Mouse (Mus musculus) lung, embryonic 15.5 days (tissue): ENCODE measurements around the gene Urad. TPM values are rescaled to one million over a fixed set of nuclear protein-coding genes. Genes with fewer than 3 reads are reported as not detected.

ENCODE experiments used
- ATAC-seq: fragments of 200-750 bp; cut with Nextera tagmentation; 2 replicates; pipeline ENCODE4 v1.8.0; 2017; ENCODE audit warnings: moderate number of reproducible peaks, borderline replicate concordance; ENCODE audit not compliant: low FRiP score, low TSS enrichment; ENCODE audit errors: extremely low read depth
- H3K27ac ChIP-seq: fragments of 300-500 bp; sonication (generic); 2 replicates; pipeline ENCODE4 v1.5.1; 2015; ENCODE audit warnings: moderate library complexity, mild to moderate bottlenecking, inconsistent platforms
- H3K27me3 ChIP-seq: fragments of 300-500 bp; sonication (generic); 2 replicates; pipeline ENCODE4 v1.6.1; 2015; ENCODE audit warnings: inconsistent platforms
- H3K36me3 ChIP-seq: fragments of 300-500 bp; sonication (generic); 2 replicates; pipeline ENCODE4 v1.6.1; 2015; ENCODE audit warnings: inconsistent platforms
- H3K4me1 ChIP-seq: fragments of 300-500 bp; sonication (generic); 2 replicates; pipeline ENCODE4 v1.6.1; 2015; ENCODE audit warnings: inconsistent platforms
- H3K4me2 ChIP-seq: fragments of 300-500 bp; sonication (generic); 2 replicates; pipeline ENCODE4 v1.6.1; 2015; ENCODE audit warnings: inconsistent platforms, mild to moderate bottlenecking, moderate library complexity
- H3K4me3 ChIP-seq: fragments of 300-500 bp; sonication (generic); 2 replicates; pipeline ENCODE4 v1.5.1; 2015; ENCODE audit warnings: mild to moderate bottlenecking, inconsistent platforms
- H3K9ac ChIP-seq: fragments of 300-500 bp; sonication (generic); 2 replicates; pipeline ENCODE4 v1.6.1; 2015; ENCODE audit warnings: inconsistent platforms
- H3K9me3 ChIP-seq: fragments of 300-500 bp; sonication (generic); 2 replicates; pipeline ENCODE4 v1.6.1; 2016; ENCODE audit warnings: inconsistent platforms
- WGBS: fragments of 180-500 bp; shearing (Covaris S2); methylation state at CpG from one replicate; pipeline ENCODE4 v1.1.7; 2015; 5-methylcytosine and 5-hydroxymethylcytosine counted together
- microRNA-seq: library from miRNA; unstranded; fragments of <30 nt; microRNA quantifications from one replicate; pipeline ENCODE4, GENCODE M21; 2016
- polyA plus RNA-seq: library from polyadenylated mRNA; unstranded; fragments of >200 nt; fragmentation: Nextera tagmentation; extraction: Ambion mirVana; gene quantifications from 2 replicates; pipeline ENCODE4 v1.2.1, GENCODE M21; 2015

The Urad gene
- polyA plus RNA-seq, 1 experiment from 2014 or later, result not detected

- Histone ChIP-seq H3K9me3 (no peaks in the 10 kb centered on the region; the same call in 1 of the 2 replicates), H3K4me2 (no peak overlapping the region), H3K27me3 (peaks cover 99% of the 10 kb centered on the region), H3K27ac (no peak overlapping the region), H3K4me1 (0 out of 2 replicates have a peak, but pooled peaks cover 9% of the 10 kb centered on the region), H3K9ac (no peak overlapping the region), H3K4me3 (no peak overlapping the region), H3K36me3 (no peaks in the 10 kb centered on the region)
- ATAC-seq, result no peak
- 7% methylated on average over 12 of the region's 12 CpGs for WGBS
These were observed 50.0 kb downstream of the Urad start for GRCm38 (mm10) chr5:147272046-147272807.

- no peak overlapping the region for H3K9ac ChIP-seq
- H3K4me2 ChIP-seq, result no peak overlapping the region
- H3K9me3 ChIP-seq, result no peaks in the 10 kb centered on the region; the same call in 1 of the 2 replicates
- ATAC-seq, result no peak
- peaks cover 99% of the 10 kb centered on the region for H3K27me3 ChIP-seq
- H3K27ac ChIP-seq, result no peak overlapping the region
- no peak overlapping the region for H3K4me3 ChIP-seq
- 0 out of 2 replicates have a peak, but pooled peaks cover 9% of the 10 kb centered on the region for H3K4me1 ChIP-seq
- no peaks in the 10 kb centered on the region for H3K36me3 ChIP-seq
- 2% methylated on average over 29 of the region's 29 CpGs for WGBS
These were observed 51.3 kb downstream of the Urad start for GRCm38 (mm10) chr5:147270673-147271655.

GRCm38 (mm10) chr5:147269926-147270672, 52.1 kb downstream of the Urad start, which contains the start of gene Pdx1:
TSS of gene Pdx1 (plus strand) at chr5:147269959.
- under 1% methylated on average over 38 of the region's 44 CpGs for WGBS
- peaks cover 99% of the 10 kb centered on the region for H3K27me3 ChIP-seq
- no peaks in the 10 kb centered on the region; the same call in 1 of the 2 replicates for H3K9me3 ChIP-seq
- peak within 1 kb of the TSS; percentile 17 for H3K4me3 ChIP-seq
- H3K9ac ChIP-seq, result no peak within 1 kb of the TSS
- H3K4me2 ChIP-seq, result peak within 1 kb of the TSS; percentile 33
- 0 out of 2 replicates have a peak, but pooled peaks have one; percentile 64 for ATAC-seq
- 0 out of 2 replicates have a peak, but pooled peaks cover 9% of the 10 kb centered on the region for H3K4me1 ChIP-seq
- H3K36me3 ChIP-seq, result no peaks in the 10 kb centered on the region
- no peak within 1 kb of the TSS for H3K27ac ChIP-seq

- Histone ChIP-seq H3K27ac (no peak overlapping the region), H3K4me3 (no peak overlapping the region), H3K9me3 (no peaks in the 10 kb centered on the region; the same call in 1 of the 2 replicates), H3K4me1 (0 out of 2 replicates have a peak, but pooled peaks cover 9% of the 10 kb centered on the region), H3K27me3 (peaks cover 97% of the 10 kb centered on the region), H3K9ac (no peak overlapping the region), H3K36me3 (no peaks in the 10 kb centered on the region), H3K4me2 (no peak overlapping the region)
- WGBS, result 8% methylated on average over 6 of the region's 6 CpGs
- ATAC-seq, result no peak
These were observed 52.9 kb downstream of the Urad start for GRCm38 (mm10) chr5:147269371-147269770.

- Histone ChIP-seq H3K27ac (no peak overlapping the region), H3K9ac (no peak overlapping the region), H3K9me3 (no peaks in the 10 kb centered on the region; the same call in 1 of the 2 replicates), H3K27me3 (peaks cover 94% of the 10 kb centered on the region), H3K4me2 (no peak overlapping the region), H3K4me1 (0 out of 2 replicates have a peak, but pooled peaks cover 9% of the 10 kb centered on the region), H3K36me3 (no peaks in the 10 kb centered on the region), H3K4me3 (no peak overlapping the region)
- WGBS, result 6% methylated on average over 8 of the region's 8 CpGs
- no peak for ATAC-seq
These were observed 53.5 kb downstream of the Urad start for GRCm38 (mm10) chr5:147268728-147269127.

GRCm38 (mm10) chr5:147267434-147267833, 54.8 kb downstream of the Urad start:
- Histone ChIP-seq H3K4me3 (no peak overlapping the region), H3K36me3 (no peaks in the 10 kb centered on the region), H3K9me3 (no peaks in the 10 kb centered on the region; the same call in 1 of the 2 replicates), H3K27ac (no peak overlapping the region), H3K9ac (no peak overlapping the region), H3K4me1 (0 out of 2 replicates have a peak, but pooled peaks cover 9% of the 10 kb centered on the region), H3K27me3 (peaks cover 85% of the 10 kb centered on the region), H3K4me2 (no peak overlapping the region)
- no peak for ATAC-seq
- WGBS, result 5% methylated on average over 6 of the region's 6 CpGs

Small RNAs within 50 kb of the gene (microRNA-seq; reads per million reads assigned to microRNA genes)
- not detected for gene Mir7k

Other genes with a start within 250 kb of the Urad start
- 15.8 and 17.2 TPM in 2 replicates for gene Lnx2, start 245.9 kb downstream of the Urad start, polyA plus RNA-seq
- gene Polr1d, start 245.4 kb downstream of the Urad start, polyA plus RNA-seq, result 115 and 121 TPM in 2 replicates
- gene Gsx1, start 133.7 kb downstream of the Urad start, polyA plus RNA-seq, result not detected in 2 replicates
- not detected in 2 replicates for gene Pdx1, start 52.5 kb downstream of the Urad start, polyA plus RNA-seq
- not detected in 2 replicates for gene Cdx2, start 15.2 kb downstream of the Urad start, polyA plus RNA-seq
- gene Flt3, start 78.0 kb upstream of the Urad start, polyA plus RNA-seq, result 0.08 and 0.21 TPM in 2 replicates
- gene Pan3, start 107.7 kb upstream of the Urad start, polyA plus RNA-seq, result 61.1 and 70.0 TPM in 2 replicates